Mouse (Mus musculus): ENCODE data around the gene Vcl.

Gene Vcl

GRCm38 (mm10) chr14:21064321-21064720 lies 135.1 kb downstream of the Vcl start:
- no peak for DNase-seq (ENCODE audit: low spot score in 2 of 2)

GRCm38 (mm10) chr14:21065490-21066162 lies 136.4 kb downstream of the Vcl start:
- no peak for DNase-seq (ENCODE audit: low spot score in 2 of 2)

- no peak for DNase-seq (ENCODE audit: low spot score in 2 of 2)
These were observed 140.4 kb downstream of the Vcl start for GRCm38 (mm10) chr14:21069594-21069993.

GRCm38 (mm10) chr14:21073981-21074380 lies 144.8 kb downstream of the Vcl start:
- no peak for DNase-seq (ENCODE audit: low spot score in 2 of 2)

- DNase-seq (ENCODE audit: low spot score in 2 of 2): no peak
These were observed 145.5 kb downstream of the Vcl start for GRCm38 (mm10) chr14:21074398-21075320.

- peak; percentile 86 to 89 for DNase-seq (ENCODE audit: low spot score in 2 of 2)
These were observed 146.7 kb downstream of the Vcl start for GRCm38 (mm10) chr14:21075751-21076500.

GRCm38 (mm10) chr14:21076501-21077194 lies 147.4 kb downstream of the Vcl start:
- no peak for DNase-seq (ENCODE audit: low spot score in 2 of 2)

GRCm38 (mm10) chr14:21077939-21078338 lies 148.7 kb downstream of the Vcl start:
- no peak for DNase-seq (ENCODE audit: low spot score in 2 of 2)

GRCm38 (mm10) chr14:21078511-21078910 lies 149.3 kb downstream of the Vcl start:
- DNase-seq (ENCODE audit: low spot score in 2 of 2): no peak

- DNase-seq (ENCODE audit: low spot score in 2 of 2): no peak
These were observed 153.6 kb downstream of the Vcl start for GRCm38 (mm10) chr14:21082823-21083222.
